Mouse (Mus musculus) mouse trophoblast stem cell (cell line): Measurements from ENCODE around the gene Unc93b1.

Experiments used
- in situ Hi-C, 2 experiments: fragments of 300-500 bp; cut with MseI, MboI; formaldehyde crosslinking; loops; 2 replicates in 1 of 2; 3 replicates in 1 of 2; pipeline ENCODE4 v1.15.1; 2025

Unc93b1 gene

GRCm38 (mm10) chr19:3983527-3984200, 48.7 kb downstream of the Unc93b1 start:
- in situ Hi-C loops = no loop called here

GRCm38 (mm10) chr19:3985261-3985681, 50.3 kb downstream of the Unc93b1 start:
- in situ Hi-C loops = no loop called here

- in situ Hi-C loops = no loop called here
Observed at GRCm38 (mm10) chr19:3986334-3986733, 51.3 kb downstream of the Unc93b1 start, which contains the start of gene Acy3. TSS of gene Acy3 (plus strand) at chr19:3986570.

- in situ Hi-C loops = no loop called here
Observed at GRCm38 (mm10) chr19:3988066-3988465, 53.1 kb downstream of the Unc93b1 start.

- in situ Hi-C loops = no loop called here
Observed at GRCm38 (mm10) chr19:3988750-3989149, 53.8 kb downstream of the Unc93b1 start.

- in situ Hi-C loops = loop anchor here in 1 of 2 experiments (5.0 kb wide), 1 partner anchor 44 kb away; no protein-coding TSS in a partner anchor
Observed at GRCm38 (mm10) chr19:3990804-3991203, 55.8 kb downstream of the Unc93b1 start.

- in situ Hi-C loops = loop anchor here in 1 of 2 experiments (5.0 kb wide), 1 partner anchor 44 kb away; no protein-coding TSS in a partner anchor
Observed at GRCm38 (mm10) chr19:3991562-3991961, 56.6 kb downstream of the Unc93b1 start.

GRCm38 (mm10) chr19:3991966-3992365, 57.0 kb downstream of the Unc93b1 start:
- in situ Hi-C loops = loop anchor here in 1 of 2 experiments (5.0 kb wide), 1 partner anchor 45 kb away; no protein-coding TSS in a partner anchor

- in situ Hi-C loops = loop anchor here in 1 of 2 experiments (5.0 kb wide), 1 partner anchor 45 kb away; no protein-coding TSS in a partner anchor
Observed at GRCm38 (mm10) chr19:3992416-3992815, 57.4 kb downstream of the Unc93b1 start, which contains the start of gene Tbx10. TSS of gene Tbx10 (plus strand) at chr19:3992752.

- in situ Hi-C loops = loop anchor here in 1 of 2 experiments (5.0 kb wide), 1 partner anchor 48 kb away; no protein-coding TSS in a partner anchor
Observed at GRCm38 (mm10) chr19:3994932-3995331, 59.9 kb downstream of the Unc93b1 start.

- in situ Hi-C loops = no loop called here
Observed at GRCm38 (mm10) chr19:3995505-3995904, 60.5 kb downstream of the Unc93b1 start.

GRCm38 (mm10) chr19:3996106-3996505, 61.1 kb downstream of the Unc93b1 start:
- in situ Hi-C loops = no loop called here

- in situ Hi-C loops = no loop called here
Observed at GRCm38 (mm10) chr19:3996747-3997146, 61.8 kb downstream of the Unc93b1 start.

GRCm38 (mm10) chr19:3997231-3997630, 62.2 kb downstream of the Unc93b1 start:
- in situ Hi-C loops = no loop called here

GRCm38 (mm10) chr19:3998335-3998734, 63.3 kb downstream of the Unc93b1 start:
- in situ Hi-C loops = no loop called here
